Mouse (Mus musculus) lung, postnatal 0 days (tissue): ENCODE data around the gene Nit2. TPM values are rescaled to one million over a fixed set of nuclear protein-coding genes. Genes with fewer than 3 reads are reported as not detected.

ENCODE experiments used
- ATAC-seq: fragments of 200-750 bp; cut with Nextera tagmentation; 2 replicates; pipeline ENCODE4 v1.8.0; 2017; ENCODE audit warnings: moderate library complexity
- DNase-seq: peaks from one replicate; pipeline ENCODE4 v3.0.0-alpha.2; 2016; ENCODE audit warnings: low spot score
- H3K27ac ChIP-seq: fragments of 300-500 bp; sonication (generic); 2 replicates; pipeline ENCODE4 v1.5.1; 2014; ENCODE audit warnings: antibody characterized with exemption, mild to moderate bottlenecking, low read length, mixed read lengths
- H3K27me3 ChIP-seq: fragments of 300-500 bp; sonication (generic); replicated peaks from 2 replicates; pipeline ENCODE4 v1.6.1; 2014; ENCODE audit warnings: low read length, mixed read lengths; ENCODE audit not compliant: insufficient read depth
- H3K36me3 ChIP-seq: fragments of 300-500 bp; sonication (generic); 2 replicates; pipeline ENCODE4 v1.6.1; 2014; ENCODE audit warnings: low read length, mixed read lengths; ENCODE audit not compliant: insufficient read depth
- H3K4me1 ChIP-seq: fragments of 300-500 bp; sonication (generic); 2 replicates; pipeline ENCODE4 v1.6.1; 2014; ENCODE audit warnings: antibody characterized with exemption, low read depth, low read length, mixed read lengths; ENCODE audit not compliant: insufficient read depth
- H3K4me2 ChIP-seq: fragments of 300-500 bp; sonication (generic); replicated peaks from 2 replicates; pipeline ENCODE4 v1.6.1; 2014; ENCODE audit warnings: low read depth, mild to moderate bottlenecking, low read length, moderate library complexity, mixed read lengths
- H3K4me3 ChIP-seq: fragments of 300-500 bp; sonication (generic); 2 replicates; pipeline ENCODE4 v1.5.1; 2014; ENCODE audit warnings: low read depth, low read length
- H3K9ac ChIP-seq: fragments of 300-500 bp; sonication (generic); replicated peaks from 2 replicates; pipeline ENCODE4 v1.6.1; 2014; ENCODE audit warnings: low read depth, mild to moderate bottlenecking
- H3K9me3 ChIP-seq: fragments of 300-500 bp; sonication (generic); 2 replicates; pipeline ENCODE4 v1.6.1; 2016; ENCODE audit warnings: low read length, mixed read lengths
- CTCF ChIP-seq: IDR thresholded peaks from 2 replicates; pipeline ENCODE4 v1.5.1; 2016; ENCODE audit warnings: antibody characterized with exemption, mild to moderate bottlenecking
- EP300 ChIP-seq: IDR thresholded peaks from 2 replicates; pipeline ENCODE4 v1.6.1; 2016; ENCODE audit warnings: antibody characterized with exemption, mild to moderate bottlenecking, control low read depth
- WGBS: fragments of 180-500 bp; shearing (Covaris S2); extraction: QIAGEN DNeasy Blood & Tissue Kit; methylation state at CpG from one replicate; pipeline ENCODE4 v1.1.7; 2014; 5-methylcytosine and 5-hydroxymethylcytosine counted together
- polyA plus RNA-seq: library from polyadenylated mRNA; unstranded; fragments of >200 nt; fragmentation: Nextera tagmentation; extraction: Ambion mirVana; gene quantifications from 2 replicates; pipeline ENCODE4 v1.2.1, GENCODE M21; 2015

The Nit2 gene
- polyA plus RNA-seq, 1 experiment from 2014 or later: 35.8 TPM

- H3K36me3 ChIP-seq: peaks cover 8% of the 10 kb centered on the region; the same call in 1 of the 2 replicates
- H3K9me3 ChIP-seq: no peaks in the 10 kb centered on the region
- ATAC-seq (no peak), DNase-seq (no peak)
- no peak overlapping the region for H3K27ac ChIP-seq
- WGBS: 87% methylated on average over 4 of the region's 4 CpGs
- H3K27me3 ChIP-seq: no peaks in the 10 kb centered on the region
- no peak overlapping the region for H3K4me3 ChIP-seq
- no peaks in the 10 kb centered on the region for H3K4me1 ChIP-seq
- TF ChIP-seq CTCF: no peak
- H3K4me2 ChIP-seq: no peak overlapping the region
- no peak overlapping the region for H3K9ac ChIP-seq
Measured at GRCm38 (mm10) chr16:57157076-57157475, 10.1 kb downstream of the Nit2 start.

GRCm38 (mm10) chr16:57155899-57156298, 11.2 kb downstream of the Nit2 start:
- ATAC-seq: no peak
- H3K4me3 ChIP-seq: no peak overlapping the region
- TF ChIP-seq CTCF (no peak), EP300 (no peak)
- H3K4me2 ChIP-seq: no peak overlapping the region
- H3K9ac ChIP-seq: no peak overlapping the region
- DNase-seq: no peak
- H3K4me1 ChIP-seq: no peaks in the 10 kb centered on the region
- H3K27me3 ChIP-seq: no peaks in the 10 kb centered on the region
- H3K36me3 ChIP-seq: peaks cover 8% of the 10 kb centered on the region; the same call in 1 of the 2 replicates
- H3K27ac ChIP-seq: no peak overlapping the region
- H3K9me3 ChIP-seq: no peaks in the 10 kb centered on the region

- Histone ChIP-seq H3K27ac (no peak overlapping the region), H3K36me3 (peaks cover 15% of the 10 kb centered on the region; the same call in 1 of the 2 replicates), H3K27me3 (no peaks in the 10 kb centered on the region), H3K9ac (no peak overlapping the region), H3K9me3 (no peaks in the 10 kb centered on the region), H3K4me3 (no peak overlapping the region), H3K4me2 (no peak overlapping the region), H3K4me1 (no peaks in the 10 kb centered on the region)
- TF ChIP-seq EP300: no peak
- TF ChIP-seq CTCF: no peak
- DNase-seq (no peak), ATAC-seq (no peak)
- 98% methylated on average over 4 of the region's 4 CpGs for WGBS
Measured at GRCm38 (mm10) chr16:57151437-57151836, 15.7 kb downstream of the Nit2 start.

GRCm38 (mm10) chr16:57144741-57145140, 22.4 kb downstream of the Nit2 start:
- H3K4me3 ChIP-seq: no peak overlapping the region
- ATAC-seq (no peak), DNase-seq (no peak)
- no peak overlapping the region for H3K27ac ChIP-seq
- H3K36me3 ChIP-seq: peaks cover 13% of the 10 kb centered on the region
- H3K4me2 ChIP-seq: no peak overlapping the region
- TF ChIP-seq CTCF: no peak
- TF ChIP-seq EP300: no peak
- no peak overlapping the region for H3K9ac ChIP-seq
- H3K9me3 ChIP-seq: no peaks in the 10 kb centered on the region
- no peaks in the 10 kb centered on the region for H3K27me3 ChIP-seq
- WGBS: 95% methylated on average over 5 of the region's 5 CpGs
- no peaks in the 10 kb centered on the region for H3K4me1 ChIP-seq

- H3K9ac ChIP-seq: no peak overlapping the region
- no peak overlapping the region for H3K4me3 ChIP-seq
- H3K4me2 ChIP-seq: no peak overlapping the region
- H3K36me3 ChIP-seq: peaks cover 15% of the 10 kb centered on the region; the same call in 1 of the 2 replicates
- no peak for DNase-seq
- WGBS: 91% methylated on average over 6 of the region's 6 CpGs
- TF ChIP-seq CTCF (no peak), EP300 (no peak)
- H3K9me3 ChIP-seq: no peaks in the 10 kb centered on the region
- peaks cover 2% of the 10 kb centered on the region; the same call in 1 of the 2 replicates for H3K4me1 ChIP-seq
- H3K27ac ChIP-seq: no peak overlapping the region
- no peaks in the 10 kb centered on the region for H3K27me3 ChIP-seq
- ATAC-seq: no peak
Measured at GRCm38 (mm10) chr16:57133611-57134010, 33.5 kb downstream of the Nit2 start.

- no peak overlapping the region for H3K9ac ChIP-seq
- H3K9me3 ChIP-seq: no peaks in the 10 kb centered on the region
- WGBS: 18% methylated on average over 1 of the region's 1 CpGs
- H3K27me3 ChIP-seq: no peaks in the 10 kb centered on the region
- no peak for TF ChIP-seq CTCF
- TF ChIP-seq EP300: no peak
- H3K36me3 ChIP-seq: peaks cover 13% of the 10 kb centered on the region; the same call in 1 of the 2 replicates
- H3K27ac ChIP-seq: no peak overlapping the region
- no peak for DNase-seq
- no peak overlapping the region for H3K4me2 ChIP-seq
- ATAC-seq: no peak
- peaks cover 2% of the 10 kb centered on the region; the same call in 1 of the 2 replicates for H3K4me1 ChIP-seq
- no peak overlapping the region for H3K4me3 ChIP-seq
Measured at GRCm38 (mm10) chr16:57132326-57132725, 34.8 kb downstream of the Nit2 start.

GRCm38 (mm10) chr16:57131544-57131943, 35.6 kb downstream of the Nit2 start:
- Histone ChIP-seq H3K9me3 (no peaks in the 10 kb centered on the region), H3K27ac (no peak overlapping the region), H3K4me1 (peaks cover 2% of the 10 kb centered on the region; the same call in 1 of the 2 replicates), H3K36me3 (0 out of 2 replicates have a peak, but pooled peaks cover 8% of the 10 kb centered on the region), H3K4me3 (no peak overlapping the region), H3K4me2 (no peak overlapping the region), H3K27me3 (no peaks in the 10 kb centered on the region), H3K9ac (no peak overlapping the region)
- no peak for TF ChIP-seq CTCF
- TF ChIP-seq EP300: no peak
- DNase-seq: no peak
- no peak for ATAC-seq
- WGBS: 85% methylated on average over 4 of the region's 4 CpGs
